Mouse (Mus musculus) left cerebral cortex, postnatal 14 days (tissue): ENCODE data around the gene Gm1113. TPM values are rescaled to one million over a fixed set of nuclear protein-coding genes. Genes with fewer than 3 reads are reported as not detected.

Experiments used
- DNase-seq, 2 experiments: peaks; one replicate each; pipeline ENCODE4 v3.0.0; 2021 to 2022; ENCODE audit warnings: low spot score in 2 of 2, mixed read lengths in 1 of 2
- intact Hi-C: fragments of 180-260 bp; cut with DNase I; formaldehyde crosslinking; loops from one replicate; pipeline ENCODE4 v1.15.1; 2025
- total RNA-seq, 2 experiments: library from RNA; stranded (reverse); gene quantifications; 2 replicates each; pipeline ENCODE4 v1.2.3; 2021

Gm1113 gene
- total RNA-seq, 2 experiments from 2014 or later = not detected

DNA sequence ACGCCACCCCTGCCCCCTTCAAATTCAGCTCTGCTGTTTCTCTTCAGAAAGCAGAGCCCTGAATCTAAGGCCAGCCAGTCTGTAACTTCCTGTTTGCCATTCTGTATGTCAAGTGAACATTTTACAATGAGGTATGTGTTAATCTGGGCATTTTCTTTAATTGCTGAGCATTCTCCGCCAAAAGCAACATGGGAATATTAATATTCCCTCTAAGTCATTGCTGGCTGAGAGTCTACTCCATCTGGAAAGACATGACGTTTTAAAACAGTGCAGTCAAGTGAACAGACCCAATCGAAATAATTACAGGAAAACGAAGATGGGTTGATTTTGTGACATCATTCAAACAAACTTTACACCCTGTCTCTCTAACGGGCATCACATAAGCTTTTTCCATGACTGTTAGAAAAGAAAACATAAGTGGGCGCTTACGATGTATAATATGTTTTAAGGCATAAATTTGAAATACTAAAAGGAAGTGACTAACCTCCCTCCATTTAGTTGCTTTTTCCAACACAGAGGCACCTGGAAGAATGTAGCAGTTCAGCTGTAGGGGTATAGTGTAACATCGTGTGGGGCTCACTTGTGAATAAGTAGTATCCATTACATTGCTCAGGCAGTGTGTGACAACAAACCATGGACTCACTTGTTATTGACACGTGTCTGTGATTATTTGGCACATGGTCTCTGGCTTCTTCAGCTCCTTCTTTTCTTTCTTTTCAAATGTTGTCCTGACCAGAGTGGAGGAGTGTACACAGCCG, 26.8 kb downstream of the Gm1113 start:
- intact Hi-C loops = no loop called here
- no peak for DNase-seq

DNA sequence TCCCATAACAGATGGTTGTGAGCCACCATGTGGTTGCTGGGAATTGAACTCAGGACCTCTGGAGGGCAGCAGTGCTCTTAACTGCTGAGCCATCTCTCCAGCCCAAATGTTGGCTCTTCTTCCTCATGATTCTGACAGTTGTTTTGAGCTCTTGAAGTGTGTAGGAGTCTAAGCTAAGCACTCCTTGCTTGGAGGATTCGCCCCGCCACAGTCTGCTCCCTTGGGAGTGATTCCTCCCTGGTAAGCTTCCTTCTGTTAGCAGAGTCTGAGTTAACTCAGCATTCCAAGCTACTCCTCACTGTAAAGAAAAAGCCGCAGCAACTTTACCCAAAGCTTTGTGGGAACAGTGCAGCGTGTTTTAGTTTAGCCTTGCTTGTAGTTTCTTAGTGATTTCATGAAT, 29.6 kb downstream of the Gm1113 start:
- peak in 1 of 2 experiments; percentile 25 for DNase-seq
- intact Hi-C loops = no loop called here

DNA sequence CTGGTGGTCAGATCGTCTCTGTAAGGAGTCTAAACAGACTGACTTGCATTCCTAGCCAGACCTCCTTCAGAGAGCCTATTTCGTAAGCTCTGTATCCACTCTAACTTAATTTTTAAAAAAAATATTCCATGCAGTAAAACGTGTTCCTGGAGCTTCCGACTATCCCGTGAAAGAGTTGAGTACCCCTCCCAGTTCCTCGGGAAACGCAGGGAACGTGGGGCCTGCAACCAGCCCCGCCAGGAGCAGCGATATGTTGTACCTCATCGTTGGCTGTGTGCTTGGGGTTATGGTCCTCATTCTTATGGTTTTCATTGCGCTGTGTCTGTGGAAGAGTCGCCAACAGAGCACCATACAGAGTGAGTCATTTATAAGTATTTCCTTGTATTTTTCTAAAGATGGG, 31.5 kb downstream of the Gm1113 start:
- no peak for DNase-seq
- intact Hi-C loops = no loop called here

DNA sequence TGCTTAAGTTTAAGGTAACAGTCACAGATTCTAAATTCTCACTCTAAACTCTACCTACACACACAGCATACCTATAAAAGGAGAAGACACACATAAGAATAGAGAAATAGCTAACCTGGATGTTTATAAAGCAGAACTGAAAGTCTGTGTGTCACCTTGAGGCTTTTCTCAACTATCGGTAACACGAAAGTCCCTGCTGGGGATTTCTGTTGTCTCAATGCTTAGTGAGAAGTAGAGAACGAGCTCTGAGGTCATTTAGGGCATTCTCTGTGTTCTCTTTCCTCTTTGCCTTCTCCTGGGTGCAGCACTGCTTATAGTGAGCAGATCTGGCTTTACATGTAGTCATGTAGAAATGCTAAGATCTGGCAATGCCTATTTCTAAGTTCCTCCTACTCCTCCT, 34.1 kb downstream of the Gm1113 start:
- intact Hi-C loops = no loop called here
- no peak for DNase-seq

DNA sequence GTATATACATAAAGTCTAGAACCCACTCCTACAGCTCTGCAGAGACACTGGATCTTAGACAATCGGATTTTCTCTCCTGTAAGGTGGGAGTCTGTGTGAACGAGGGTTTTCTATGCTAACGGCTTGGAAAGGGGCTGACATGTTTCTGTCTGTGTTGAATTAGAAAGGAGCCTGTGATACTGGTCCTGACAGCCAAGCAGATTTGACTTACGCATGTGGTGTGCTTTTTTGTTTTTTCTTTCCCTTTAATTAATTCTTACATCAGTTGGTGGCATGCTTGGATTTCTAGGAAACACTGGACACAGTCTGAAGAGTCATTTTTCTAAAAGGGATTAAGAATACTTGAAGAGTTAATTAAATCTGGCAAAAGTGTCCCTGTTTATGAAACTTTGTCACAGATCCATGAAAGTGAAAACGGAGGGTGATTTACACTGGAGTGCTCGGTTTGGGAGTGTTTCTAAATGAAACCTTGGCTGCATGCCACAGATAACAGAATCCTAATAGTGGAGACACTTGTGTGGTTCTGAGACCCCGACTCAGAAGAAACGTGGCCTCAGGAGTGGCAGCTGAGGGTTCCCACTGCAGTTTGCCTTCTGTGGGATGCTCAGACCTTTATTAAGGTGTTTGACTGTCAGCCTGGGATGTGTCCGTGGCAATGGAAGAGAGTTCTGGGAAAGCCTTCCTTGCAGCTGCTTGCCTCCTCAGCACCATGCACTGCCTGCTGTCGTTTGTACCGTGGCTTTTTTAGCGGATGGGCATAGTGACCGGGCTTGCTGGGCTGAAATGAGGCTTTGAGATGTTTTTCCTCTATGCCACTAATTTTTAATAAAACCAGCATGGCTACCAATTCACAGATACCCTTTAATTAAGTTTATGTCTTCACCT, 35.8 kb downstream of the Gm1113 start:
- no peak for DNase-seq
- intact Hi-C loops = no loop called here

DNA sequence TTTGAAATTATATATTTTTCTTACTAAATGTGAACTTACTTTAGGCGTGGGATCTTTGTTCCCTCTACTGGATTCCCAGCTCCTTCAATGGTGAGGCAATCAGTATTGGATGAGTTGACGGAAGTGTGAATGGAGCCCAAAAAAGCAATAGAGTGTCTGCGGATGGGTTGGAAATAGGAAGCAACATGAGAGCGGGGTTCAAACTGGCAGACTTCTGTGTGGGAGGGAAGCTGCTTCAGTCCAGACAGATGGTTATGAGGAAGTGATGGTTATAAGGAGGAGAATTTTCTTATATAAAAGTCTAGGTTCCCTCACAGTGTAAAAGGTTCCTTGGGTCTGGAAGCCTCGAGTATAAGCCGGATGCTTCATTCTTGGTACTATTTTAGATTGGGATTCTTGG, 38.6 kb downstream of the Gm1113 start:
- peak in 1 of 2 experiments; percentile 15 for DNase-seq
- intact Hi-C loops = loop anchor here (10.0 kb wide), 1 partner anchor 55 kb away; the partner anchor contains the start of gene Cdon

DNA sequence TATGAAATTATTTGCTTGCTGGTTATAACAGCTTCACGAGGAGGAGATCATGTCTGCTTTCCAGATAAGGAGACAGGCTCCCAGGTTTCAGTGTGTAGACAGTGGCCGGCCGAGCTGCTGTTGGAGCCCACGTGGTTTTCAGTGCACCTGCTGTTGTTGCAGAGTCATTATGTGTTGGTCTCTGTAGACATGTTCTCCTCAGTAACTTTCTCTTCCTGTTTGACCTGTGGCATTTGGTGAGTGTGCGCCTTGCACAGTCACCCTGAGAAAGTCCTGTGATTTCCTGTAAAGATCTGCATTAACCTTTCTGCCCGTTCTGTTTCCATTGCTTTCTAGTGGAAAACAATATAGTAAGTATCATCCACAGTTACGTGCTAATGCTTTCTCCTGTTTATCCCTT, 42.7 kb downstream of the Gm1113 start:
- intact Hi-C loops = loop anchor here (10.0 kb wide), 1 partner anchor 51 kb away; the partner anchor contains the start of gene Cdon
- DNase-seq = no peak

DNA sequence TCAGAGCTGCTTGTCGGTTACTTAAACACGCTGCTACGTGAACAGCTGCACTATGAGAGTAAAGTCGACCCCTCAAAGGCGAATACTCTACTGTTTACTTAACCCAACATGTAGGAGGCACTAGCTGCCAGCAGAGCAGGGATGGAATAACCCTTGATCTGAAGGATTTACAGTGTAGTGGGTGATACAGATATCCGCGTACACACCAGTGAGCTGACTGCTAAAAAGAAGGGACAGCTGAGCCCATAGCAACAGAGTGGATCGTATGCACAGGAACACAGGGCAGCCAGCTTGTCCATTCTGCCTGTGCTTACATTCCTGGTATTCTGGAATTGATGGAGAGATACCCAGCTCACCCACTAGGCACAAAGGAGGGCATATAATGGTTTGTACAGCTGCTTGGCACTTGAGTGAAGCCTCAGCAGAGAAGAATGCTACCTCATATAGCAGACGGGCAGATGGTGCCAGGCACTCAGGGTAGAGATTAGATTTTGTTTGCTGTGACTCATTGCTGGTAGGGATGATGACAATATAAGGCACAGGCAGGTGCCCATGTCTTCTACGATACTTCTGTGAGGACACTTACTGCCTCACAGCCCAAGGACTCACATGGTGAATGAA, 43.9 kb downstream of the Gm1113 start:
- intact Hi-C loops = loop anchor here (10.0 kb wide), 1 partner anchor 49 kb away; the partner anchor contains the start of gene Cdon
- DNase-seq = no peak

DNA sequence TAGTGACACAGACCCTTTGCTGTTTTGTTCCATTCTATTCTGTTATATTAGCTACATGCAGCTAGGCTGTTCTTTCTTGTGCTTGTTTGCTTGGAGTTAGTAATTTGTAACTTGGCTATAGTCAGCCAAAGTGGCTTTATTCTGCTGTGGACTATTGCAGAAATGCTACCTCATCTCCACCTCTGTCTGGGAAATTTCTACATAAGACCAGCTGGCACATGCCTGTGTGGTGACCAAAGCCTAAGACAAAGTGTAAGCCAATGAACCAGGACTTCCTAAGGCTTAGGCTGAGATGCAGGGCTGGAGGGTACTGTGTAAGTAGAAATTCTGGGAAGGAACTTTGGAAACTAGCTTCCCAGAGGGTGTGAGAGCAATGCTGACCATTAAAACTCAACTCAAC, 49.2 kb downstream of the Gm1113 start:
- DNase-seq = no peak
- intact Hi-C loops = no loop called here

DNA sequence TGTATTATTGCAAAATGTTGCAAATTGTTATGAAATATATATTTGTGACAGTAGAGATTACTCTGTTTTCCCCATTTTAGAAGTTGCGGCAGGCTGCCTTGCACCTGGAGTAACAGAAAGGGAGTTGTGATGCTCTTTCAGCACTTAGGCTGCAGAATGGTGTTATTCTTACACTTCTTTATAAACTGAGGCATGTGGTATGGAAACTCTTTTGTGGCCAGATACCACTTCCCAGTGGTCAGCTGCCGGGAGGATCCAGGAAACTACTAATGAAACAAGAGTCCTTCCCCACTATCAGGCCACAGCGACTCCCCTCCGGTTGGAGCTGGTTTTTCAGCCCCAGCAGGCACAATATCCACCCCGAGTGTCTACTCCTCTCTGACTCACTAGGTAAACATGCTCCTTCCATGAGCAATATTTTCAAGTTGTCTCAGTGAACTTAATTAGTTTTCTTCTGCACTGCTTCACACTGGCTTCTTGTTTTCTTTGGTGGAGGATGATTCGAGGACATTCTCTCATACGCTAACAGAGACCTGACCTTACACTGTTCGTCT, 50.7 kb downstream of the Gm1113 start:
- DNase-seq = no peak
- intact Hi-C loops = no loop called here

DNA sequence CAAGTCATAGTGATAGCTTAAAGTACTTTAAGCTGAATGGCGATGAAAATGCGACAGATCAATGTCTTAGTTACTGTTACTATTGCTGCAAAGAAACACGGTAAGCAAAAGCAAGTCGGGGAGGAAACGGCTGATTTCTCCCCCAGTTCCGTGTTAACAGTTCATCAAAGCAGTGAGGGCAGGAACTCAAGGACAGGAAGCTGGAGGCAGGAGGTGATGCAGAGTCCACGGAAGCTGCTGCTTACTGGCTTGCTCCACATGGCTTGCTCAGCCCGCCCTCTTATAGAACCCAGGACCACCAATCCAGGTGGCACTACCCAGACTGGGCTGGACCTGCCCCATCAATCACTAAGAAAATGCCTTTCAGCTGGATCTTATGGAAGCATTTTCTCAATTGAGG, 58.5 kb downstream of the Gm1113 start:
- no peak for DNase-seq
- intact Hi-C loops = no loop called here

Other genes with a start within 250 kb of the Gm1113 start
- gene Cdon, start 97.1 kb downstream of the Gm1113 start, total RNA-seq = 1 to 10 TPM; 9.0 to 9.9 TPM
- 10 to 100 TPM; 13.6 to 14.3 TPM for gene Ddx25, start 40.3 kb upstream of the Gm1113 start, total RNA-seq
- gene Pus3, start 40.3 kb upstream of the Gm1113 start, total RNA-seq = 10 to 100 TPM; 10.6 to 11.1 TPM
- under 1 TPM; 0.59 to 0.64 TPM for gene Pate2, start 52.0 kb upstream of the Gm1113 start, total RNA-seq
- 1 to 10 TPM; 7.3 to 8.8 TPM for gene Hyls1, start 52.1 kb upstream of the Gm1113 start, total RNA-seq
- gene Pate4, start 93.7 kb upstream of the Gm1113 start, total RNA-seq = not detected
- gene Pate3, start 129.9 kb upstream of the Gm1113 start, total RNA-seq = not detected
- not detected for gene Pate1, start 169.1 kb upstream of the Gm1113 start, total RNA-seq
- not detected for gene Gm17677, start 222.8 kb upstream of the Gm1113 start, total RNA-seq